Mouse (Mus musculus): Measurements from ENCODE around the gene Bicc1.

- TF ChIP-seq POLR2A (IDR thresholded peaks at IDR 0.05; ENCODE audit: low read depth, low read length) = no peak
- no peak for TF ChIP-seq CTCF (conservative IDR thresholded peaks at IDR 0.05; ENCODE audit: insufficient read depth, insufficient read length, low read depth, low read length)
Observed at GRCm38 (mm10) chr10:71078856-71079255, 80.6 kb downstream of the Bicc1 start.
